Mouse (Mus musculus) brown adipose tissue, adult 24 weeks (tissue): ENCODE measurements at regions not wholly inside any gene's neighbourhood (a gene's known extent, or its start where the extent isn't known, plus 50 kb on each side); places are given as distances from the start of the nearest gene placed in this dataset.
"Not testable (repeated sequence)": the region's sequence is repeated elsewhere in the genome, so short reads cannot be mapped to it uniquely, and the experiment has no call there.

ENCODE experiments used
- H3K27ac ChIP-seq: fragments of 200-500 bp; replicated peaks from 2 replicates; pipeline ENCODE4 v1.5.1; 2012; ENCODE audit warnings: low read depth, mild to moderate bottlenecking, low read length
- H3K4me1 ChIP-seq: fragments of 200-500 bp; 2 replicates; pipeline ENCODE4 v1.6.1; 2012; ENCODE audit warnings: low read length, mixed read lengths; ENCODE audit not compliant: control insufficient read depth, insufficient read depth, insufficient read length
- H3K4me3 ChIP-seq: fragments of 200-500 bp; 2 replicates; pipeline ENCODE4 v1.5.1; 2012; ENCODE audit warnings: low read depth, mild to moderate bottlenecking, low read length, moderate library complexity; ENCODE audit not compliant: insufficient read depth

DNA sequence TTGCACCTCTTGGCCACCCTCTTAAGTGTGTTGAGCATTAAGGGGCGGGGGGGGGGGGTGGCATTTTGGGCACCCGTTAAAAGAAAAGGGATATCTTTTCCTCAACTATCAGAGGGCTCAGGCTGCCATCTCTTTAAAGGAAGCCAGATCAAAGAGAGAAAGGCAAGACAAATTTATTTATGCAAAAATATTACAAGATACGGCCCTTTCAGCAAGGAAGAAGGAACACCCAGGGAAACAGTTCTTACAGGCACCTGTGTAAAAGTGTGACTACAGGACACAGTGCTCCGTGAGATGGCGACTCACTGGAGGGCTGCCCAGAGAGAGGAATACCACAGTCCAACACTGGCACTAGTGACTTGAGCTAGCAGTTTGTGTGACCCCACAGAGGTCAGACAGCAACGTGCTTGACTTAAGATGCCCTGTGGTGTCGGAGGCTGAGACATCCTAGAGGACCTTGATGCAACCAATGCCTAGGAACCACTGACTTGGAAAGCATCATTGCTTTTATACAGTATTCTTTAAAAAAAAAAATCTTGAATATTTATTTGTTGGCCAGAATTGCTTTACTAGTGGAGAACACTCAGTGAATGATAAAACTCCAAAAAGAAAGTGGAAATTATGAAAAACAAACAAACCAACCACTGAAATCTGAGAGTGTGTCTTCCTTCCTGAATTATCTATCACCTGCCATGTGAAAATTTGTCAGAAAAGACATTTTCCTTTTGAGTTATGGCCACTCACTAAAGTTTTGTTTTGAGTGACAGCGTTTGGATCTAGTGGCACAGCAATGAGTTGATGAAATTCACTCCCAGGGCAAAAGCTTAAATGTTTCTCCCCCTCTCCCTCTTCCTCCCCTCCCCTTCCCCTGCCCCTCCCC, 59.0 kb upstream of the Cpm start:
- Histone ChIP-seq H3K4me1 (no peaks in the 10 kb centered on the region), H3K4me3 (no peak overlapping the region), H3K27ac (no peak overlapping the region)

DNA sequence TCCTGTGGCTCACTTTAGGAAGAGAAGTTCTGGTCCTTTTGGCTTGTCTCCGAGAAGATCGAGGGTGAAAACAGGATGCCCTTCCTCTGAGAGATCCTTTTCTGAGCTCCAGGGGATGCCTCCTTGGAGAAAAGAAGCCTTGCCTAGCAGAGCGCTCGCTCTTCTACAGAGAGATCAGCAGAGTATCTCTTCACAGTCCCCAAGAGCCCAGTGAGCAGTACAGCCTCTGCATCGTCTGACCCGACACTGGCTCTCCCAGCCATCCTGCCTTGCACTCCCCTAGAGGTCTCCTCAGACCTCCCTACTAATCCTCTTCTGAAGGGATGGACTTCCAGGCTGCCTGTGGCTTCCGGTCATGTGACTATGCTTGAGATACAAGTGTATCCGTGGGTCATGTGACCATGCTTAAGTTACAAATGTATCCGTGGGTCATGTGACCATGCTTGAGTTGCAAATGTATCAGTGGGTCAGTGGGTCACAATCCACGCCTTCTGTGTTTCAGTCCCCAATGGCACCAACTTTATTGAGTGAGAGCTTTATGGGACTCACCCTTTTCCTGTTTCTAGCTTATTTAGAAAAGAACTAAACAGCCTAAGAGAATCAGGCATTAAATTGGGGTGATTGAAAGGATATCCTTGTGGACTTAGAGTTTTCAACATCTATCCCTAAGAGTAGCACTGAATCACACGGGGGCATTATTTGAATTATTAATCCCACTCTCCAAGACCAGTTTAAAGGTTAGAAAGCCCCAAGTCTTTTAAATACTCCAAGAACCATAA, 59.8 kb upstream of the Cpm start:
- Histone ChIP-seq H3K4me3 (no peak overlapping the region), H3K4me1 (no peaks in the 10 kb centered on the region), H3K27ac (no peak overlapping the region)

DNA sequence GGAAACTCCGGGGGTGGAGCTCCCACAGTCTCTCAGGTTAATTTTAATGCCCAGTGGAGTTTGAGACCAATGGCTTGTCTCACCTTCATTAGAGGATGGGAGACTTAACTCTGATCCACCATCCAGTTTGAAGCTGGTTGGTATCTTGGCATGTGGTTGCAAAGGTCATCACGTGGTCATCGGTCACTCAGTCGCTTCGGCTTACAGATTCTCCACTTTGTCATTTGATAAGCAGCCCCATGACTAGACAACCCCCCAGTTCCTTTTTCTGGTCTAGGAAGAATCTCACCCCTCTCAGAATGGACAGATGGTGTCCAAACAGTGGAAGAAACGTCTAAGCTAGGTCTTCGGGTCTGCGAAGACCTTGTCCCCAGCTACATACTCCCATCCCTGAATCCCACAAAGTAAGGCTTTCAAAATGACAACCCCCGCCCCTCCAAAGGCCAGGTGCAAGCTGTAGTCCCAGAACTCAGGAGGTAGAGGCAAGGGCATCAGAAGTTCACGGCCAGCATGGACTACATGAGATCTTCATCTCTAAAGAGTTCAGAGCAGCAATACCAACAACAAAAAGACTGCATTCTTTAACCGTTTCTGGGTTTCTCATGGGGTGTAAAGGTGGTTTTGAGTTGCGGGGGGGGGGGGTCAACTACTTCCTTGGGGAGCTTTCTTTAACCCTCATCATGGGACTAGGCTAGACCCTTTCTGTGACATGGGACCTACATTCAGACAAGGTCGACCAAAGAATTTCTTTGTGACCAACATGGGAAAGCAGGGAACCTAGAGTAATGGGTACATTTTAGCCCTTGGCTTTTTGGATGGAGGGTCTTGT, 60.6 kb upstream of the Cpm start:
- no peak overlapping the region for H3K27ac ChIP-seq
- H3K4me1 ChIP-seq, result no peaks in the 10 kb centered on the region
- no peak overlapping the region for H3K4me3 ChIP-seq

DNA sequence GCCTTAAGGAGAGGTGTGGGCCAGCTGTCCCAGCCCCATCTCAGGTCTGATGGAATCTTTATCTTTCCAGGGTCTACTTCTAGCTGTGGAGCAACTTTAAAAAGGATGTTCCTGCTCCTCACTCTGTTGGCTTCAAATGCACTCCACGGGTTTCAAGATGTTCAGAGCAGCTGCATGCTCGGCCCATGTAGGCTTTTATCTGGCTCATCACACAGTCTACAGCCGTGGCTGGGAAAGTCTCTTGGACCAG, 61.2 kb upstream of the Cpm start:
- H3K4me1 ChIP-seq, result no peaks in the 10 kb centered on the region
- H3K4me3 ChIP-seq, result no peak overlapping the region
- H3K27ac ChIP-seq, result no peak overlapping the region

DNA sequence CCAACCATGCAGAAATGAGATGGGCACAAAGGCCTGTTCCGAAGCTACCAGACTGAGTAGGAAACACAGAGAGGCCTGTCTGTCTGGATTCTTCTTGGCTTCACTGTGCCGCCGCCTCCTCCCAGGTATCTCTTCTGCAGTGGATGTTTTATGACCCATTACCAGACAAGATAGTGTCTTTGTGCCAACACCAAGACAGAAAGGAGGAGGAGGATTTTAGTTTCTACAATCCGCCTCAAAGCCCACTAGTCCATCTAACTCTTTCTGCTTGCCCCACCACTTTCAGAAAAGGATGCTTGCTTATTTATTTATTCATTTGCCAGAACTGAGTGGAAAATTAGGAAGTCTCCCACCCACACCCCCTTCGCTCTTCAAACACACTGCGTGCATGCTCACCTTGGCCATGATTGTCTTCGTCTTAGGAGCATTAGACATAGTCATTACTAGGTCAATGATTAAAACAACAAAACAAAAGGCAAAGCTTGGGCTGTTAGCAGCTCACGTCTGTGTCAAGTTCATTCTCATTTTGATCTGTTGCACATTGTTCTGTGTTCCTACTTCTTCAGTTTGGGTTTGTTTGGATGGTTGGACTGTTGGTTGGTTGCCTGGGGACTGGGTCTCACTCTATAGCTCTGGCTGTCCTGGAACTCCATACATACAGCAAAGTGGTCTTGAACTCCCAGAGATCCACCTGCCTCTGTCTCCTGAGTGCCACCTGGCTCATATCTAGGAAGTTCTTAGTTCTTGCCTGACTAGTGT, 61.7 kb upstream of the Cpm start:
- Histone ChIP-seq H3K27ac (no peak overlapping the region), H3K4me1 (no peaks in the 10 kb centered on the region), H3K4me3 (no peak overlapping the region)

DNA sequence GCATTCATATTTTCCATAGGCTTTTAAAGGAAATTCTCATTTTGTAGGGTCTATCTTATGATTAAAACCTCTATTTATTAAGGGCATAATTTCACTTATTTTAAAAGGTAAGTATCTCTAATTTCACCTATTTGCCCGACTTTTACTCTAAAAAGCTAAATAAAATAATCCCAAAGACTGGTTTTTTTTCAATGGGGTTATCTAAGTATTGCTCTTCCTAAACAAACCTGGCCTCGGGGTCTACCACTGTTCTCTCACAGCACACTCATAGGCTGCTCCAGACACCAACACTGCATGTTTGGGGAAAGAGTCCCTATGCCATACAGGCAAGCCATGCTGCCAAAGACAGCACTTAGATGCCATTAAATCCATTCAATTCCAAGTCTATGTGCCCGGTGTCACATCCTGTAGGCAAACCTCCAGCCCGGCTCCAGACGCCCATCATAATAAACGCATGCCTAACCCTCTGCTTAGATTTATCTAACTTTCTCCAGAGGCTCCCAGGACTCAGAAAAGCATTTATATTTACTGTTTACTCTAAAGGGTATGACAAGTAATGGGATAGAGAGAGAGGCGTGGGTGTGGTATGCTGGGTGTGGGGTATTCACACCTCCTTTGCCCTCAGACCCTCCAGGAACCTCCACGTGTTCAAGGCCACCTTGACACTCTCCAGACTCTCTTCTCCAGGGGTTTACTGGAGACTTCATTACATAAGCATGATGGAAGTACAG, 62.5 kb upstream of the Cpm start:
- H3K4me1 ChIP-seq, result no peaks in the 10 kb centered on the region
- no peak overlapping the region for H3K4me3 ChIP-seq
- no peak overlapping the region for H3K27ac ChIP-seq

DNA sequence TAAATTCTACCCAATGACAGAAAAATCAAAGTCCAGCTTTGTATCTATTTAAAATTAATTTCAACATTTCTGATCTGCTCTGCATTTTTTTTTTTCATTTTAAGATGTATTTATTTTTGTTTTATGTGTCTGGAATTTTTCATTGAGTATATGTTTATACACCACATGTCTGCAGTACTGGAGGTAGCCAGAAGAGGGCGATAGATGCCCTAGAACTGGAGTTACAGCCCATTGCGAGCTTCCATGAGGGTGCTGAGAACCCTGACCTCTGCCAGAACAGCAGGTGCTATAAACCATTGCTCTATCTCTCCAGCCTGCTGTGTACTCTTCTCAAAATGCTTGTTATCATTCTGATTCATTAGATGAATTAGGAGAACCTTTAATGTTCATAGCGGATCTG, 63.1 kb upstream of the Cpm start:
- Histone ChIP-seq H3K27ac (no peak overlapping the region), H3K4me3 (no peak overlapping the region), H3K4me1 (no peaks in the 10 kb centered on the region)

DNA sequence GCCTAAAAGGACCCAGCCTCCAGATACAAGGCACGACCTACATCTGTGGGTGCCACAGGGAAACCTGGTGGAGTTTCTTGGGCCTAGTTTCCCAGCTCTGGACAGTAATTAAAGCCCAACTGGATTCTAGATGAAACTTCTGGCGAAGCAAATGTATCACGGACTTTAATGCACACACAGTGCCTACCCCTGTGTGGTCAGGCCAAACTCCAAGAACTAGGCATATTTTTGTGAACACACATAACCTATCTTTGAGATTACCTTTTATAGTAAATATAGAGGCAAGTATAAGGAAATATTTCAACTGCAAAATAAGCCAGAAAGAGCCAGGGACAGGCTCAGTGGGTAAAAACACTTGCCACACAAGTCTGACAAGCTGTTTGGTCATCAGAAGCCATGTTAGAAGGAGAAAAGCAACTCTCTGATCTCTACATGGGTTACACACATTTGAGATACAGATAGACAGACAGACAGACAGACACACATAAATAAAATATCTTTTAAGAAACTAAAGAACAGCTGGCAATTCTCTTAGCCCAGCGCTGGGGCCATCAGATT, 63.7 kb upstream of the Cpm start:
- no peak overlapping the region for H3K4me3 ChIP-seq
- no peak overlapping the region for H3K27ac ChIP-seq
- no peaks in the 10 kb centered on the region for H3K4me1 ChIP-seq

DNA sequence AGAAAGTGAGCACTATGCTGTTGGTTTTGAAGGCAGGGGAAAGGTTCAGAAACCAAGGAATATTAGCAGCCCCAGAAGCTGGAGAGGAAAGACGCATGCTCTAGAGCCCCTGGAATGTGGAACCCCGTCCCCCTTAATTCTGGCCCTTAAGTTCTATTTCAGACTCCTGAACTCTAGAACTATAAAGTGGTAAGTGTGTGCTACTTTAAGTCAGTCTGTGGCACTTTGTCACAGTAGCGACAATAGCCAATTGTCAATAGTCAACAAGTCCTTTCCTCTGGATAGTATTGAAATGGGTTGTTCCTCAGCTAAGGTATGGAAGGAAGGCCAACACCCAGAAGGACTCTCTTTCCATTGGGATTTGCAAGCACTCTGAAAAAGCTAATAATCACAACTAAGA, 64.2 kb upstream of the Cpm start:
- H3K27ac ChIP-seq, result no peak overlapping the region
- H3K4me3 ChIP-seq, result no peak overlapping the region
- H3K4me1 ChIP-seq, result no peaks in the 10 kb centered on the region

DNA sequence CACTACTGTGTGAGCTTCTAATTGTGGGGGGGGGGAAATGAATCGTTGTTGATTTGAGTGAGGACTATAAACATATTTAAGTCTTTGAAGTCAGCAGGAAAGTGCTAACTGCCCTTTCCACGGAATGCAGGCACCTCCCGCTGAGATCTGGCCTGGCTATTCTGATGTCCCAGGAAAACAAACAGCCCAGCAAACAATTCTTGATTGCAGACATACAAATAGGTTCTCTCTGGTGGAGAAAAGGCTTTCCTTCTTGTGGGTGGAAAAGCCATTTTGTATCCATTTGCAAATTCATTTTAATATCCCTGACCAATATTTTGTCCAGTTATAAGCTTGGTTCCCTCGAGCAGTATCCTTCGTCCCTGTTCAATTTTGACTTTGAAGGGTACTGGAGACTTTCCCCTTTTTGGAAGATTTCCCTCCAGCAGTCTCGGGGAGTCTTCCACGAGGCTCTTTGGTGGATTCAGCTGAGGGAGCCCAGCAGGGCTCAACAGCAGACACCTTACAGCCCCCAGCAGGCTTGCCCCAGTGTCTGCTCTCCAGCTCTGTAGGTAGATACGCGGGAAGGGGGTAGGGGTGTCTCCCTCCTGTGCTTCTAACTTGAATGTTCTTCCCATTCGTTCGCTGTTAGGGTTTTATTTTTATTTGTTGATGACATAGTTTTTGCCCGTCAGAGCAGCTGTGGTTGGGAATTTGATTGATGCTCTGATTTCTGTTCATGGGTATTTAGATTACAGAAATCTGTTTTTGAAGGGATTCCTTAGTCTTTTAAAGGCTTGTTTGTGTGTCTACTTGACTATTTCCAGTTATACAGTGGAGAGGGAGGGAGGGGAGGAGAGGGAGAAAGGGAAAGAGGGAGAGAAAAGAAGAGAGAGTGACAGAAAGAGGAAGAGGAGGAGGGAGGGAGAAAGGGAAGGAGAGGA, 64.9 kb upstream of the Cpm start:
- Histone ChIP-seq H3K4me3 (no peak overlapping the region), H3K27ac (no peak overlapping the region), H3K4me1 (no peaks in the 10 kb centered on the region)

DNA sequence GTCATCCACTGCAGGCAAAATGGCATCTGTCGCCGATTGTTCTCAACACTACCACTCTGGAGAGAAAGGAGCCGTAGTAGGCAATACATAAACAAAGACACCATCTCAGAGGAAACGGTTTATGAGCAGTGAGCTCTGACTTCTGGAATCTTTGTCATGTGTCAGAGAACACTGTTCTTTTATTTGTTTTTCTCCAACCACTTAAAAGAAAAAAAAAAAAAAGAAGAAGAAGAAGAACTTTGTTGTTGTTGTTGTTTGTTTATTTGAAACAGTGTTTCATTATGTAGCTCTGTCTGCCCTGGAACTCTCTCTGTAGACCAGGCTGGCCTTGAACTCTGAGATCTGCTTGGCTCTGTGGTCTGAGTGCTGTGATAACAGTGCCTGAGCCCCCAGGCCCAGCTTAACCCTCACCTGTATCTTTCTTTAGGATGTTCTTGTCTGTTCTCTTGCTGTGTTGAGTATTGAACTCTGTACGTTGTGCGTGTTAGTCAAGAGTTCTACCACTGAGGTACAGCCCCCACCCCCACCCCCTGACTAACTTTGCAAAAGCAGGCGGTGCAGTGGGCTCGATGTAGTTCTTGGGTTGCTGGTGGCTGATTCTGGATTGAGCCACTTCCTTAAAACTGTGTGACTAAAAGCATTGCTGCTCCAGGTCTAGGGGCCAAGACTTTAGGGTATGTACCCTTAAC, 65.7 kb upstream of the Cpm start:
- H3K4me1 ChIP-seq, result no peaks in the 10 kb centered on the region
- H3K4me3 ChIP-seq, result no peak overlapping the region
- H3K27ac ChIP-seq, result no peak overlapping the region

DNA sequence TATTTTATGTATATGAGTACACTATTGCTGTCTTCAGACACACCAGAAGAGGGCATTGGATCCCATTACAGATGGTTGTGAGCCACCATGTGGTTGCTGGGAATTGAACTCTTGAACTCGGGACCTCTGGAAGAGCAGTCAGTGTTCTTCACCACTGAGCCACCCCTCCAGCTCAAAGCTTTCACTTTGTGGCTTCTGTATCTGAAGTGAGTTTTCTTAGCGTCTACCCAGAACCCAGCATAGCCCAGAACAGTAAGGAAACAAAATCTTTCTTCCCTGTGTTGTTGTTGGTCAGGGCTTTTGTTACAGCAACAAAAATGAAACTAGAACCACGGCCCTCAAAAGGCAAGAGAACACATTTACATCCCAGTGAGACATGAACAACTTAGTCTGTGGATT, 66.5 kb upstream of the Cpm start:
- not testable (repeated sequence) for H3K27ac ChIP-seq, H3K4me3 ChIP-seq, H3K4me1 ChIP-seq
